Mouse (Mus musculus): ENCODE data around the gene Cad. TPM values are rescaled to one million over a fixed set of nuclear protein-coding genes. Genes with fewer than 3 reads are reported as not detected.

Gene Cad
- total and polyA plus RNA-seq, 3 experiments: 17.5 to 43.2 (median 33.1) TPM

DNA sequence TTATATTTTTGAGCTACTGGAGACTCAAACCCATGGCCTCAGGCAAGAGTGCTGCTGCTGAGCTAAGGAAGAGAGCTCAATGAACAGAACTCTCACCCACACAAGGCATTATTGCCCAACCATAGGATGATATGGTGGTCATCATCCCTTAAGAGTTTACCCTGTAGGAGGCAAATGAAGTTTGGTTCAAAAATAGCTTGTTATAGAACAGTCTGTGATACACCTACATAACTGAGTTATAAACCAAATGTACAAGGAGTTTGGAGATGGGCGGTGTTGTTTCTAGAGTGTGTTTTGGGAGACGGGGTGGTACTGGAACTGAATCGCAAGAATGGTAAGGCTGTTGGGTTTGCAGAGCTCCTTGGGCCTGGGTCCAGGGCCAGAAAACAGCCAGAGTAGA is 15.2 kb downstream of the Cad start:
- no peak for DNase-seq

DNA sequence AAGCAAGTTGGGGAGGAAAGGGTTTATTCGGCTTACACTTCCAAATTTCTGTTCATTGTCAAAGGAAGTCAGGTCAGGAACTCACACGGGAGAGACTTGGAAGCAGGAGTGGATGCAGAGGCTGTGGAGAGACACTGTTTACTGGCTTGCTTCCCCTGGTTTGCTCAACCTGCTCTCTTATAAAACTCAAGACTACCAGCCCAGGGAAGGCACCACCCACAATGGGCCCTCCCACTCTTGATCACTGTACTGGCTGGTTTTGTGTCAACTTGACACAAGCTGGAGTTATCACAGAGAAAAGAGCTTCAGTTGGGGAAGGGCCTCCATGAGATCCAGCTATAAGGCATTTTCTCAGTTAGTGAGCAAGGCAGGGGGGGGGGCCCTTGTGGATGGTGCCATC is 16.5 kb downstream of the Cad start:
- DNase-seq: no peak

- no peak for DNase-seq
Observed at GRCm38 (mm10) chr5:31071821-31072220, 17.2 kb downstream of the Cad start.

- DNase-seq: no peak
Observed at GRCm38 (mm10) chr5:31073176-31073575, 18.6 kb downstream of the Cad start.

DNA sequence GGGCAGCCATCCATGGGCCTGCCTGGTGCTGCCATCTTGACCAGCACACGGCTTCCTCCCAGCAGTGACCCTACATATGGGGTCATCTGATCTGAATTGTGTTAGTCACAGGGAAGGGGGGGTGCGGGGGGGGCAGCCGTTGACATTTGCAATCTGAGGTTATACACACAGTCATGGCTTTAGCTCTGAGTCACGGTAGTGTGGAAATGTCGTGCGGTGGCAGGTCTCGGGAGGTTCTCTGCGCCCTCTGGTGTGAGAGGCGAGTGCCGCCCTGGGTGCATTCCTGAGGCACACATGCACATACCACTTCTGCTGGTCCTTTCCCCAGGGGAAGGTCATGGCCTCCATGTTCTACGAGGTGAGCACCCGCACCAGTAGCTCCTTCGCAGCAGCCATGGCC is 21.8 kb downstream of the Cad start:
- DNase-seq: peak; percentile 80

DNA sequence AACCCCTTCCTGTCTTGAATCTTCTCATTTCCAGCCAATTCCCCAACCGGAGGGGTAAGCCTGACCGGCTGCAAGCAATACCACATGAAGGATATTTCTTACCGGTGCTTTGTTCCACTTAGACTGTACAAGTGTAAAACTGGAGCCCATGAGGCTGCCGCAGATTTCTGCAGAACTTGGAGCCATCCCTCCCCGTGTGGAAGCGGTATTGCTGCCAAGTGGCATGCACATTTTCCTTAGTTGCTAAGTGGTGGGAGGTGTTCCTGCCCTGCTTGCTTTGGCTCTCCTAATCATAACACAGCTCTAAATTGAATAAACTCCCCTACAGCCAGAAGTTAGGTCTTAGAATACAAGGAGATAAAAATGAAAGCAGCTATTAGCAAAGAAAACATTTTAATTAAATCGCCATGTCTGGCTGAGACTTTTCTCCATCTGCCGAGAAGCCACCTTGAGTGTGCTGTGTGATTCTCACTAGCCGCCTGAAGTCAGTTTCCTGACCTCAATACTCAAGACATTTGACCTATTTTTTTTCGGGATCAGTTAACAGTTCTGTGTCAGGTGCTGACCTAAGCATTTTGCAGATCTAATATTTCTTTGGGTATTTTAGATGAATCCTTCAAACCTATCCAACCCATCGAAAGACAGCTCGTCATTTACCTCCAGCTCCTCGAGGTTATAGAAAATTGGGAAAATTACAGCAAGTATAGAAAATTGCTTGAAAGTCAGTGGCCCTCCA is 25.6 kb downstream of the Cad start:
- DNase-seq: no peak

GRCm38 (mm10) chr5:31080795-31081164 is 26.2 kb downstream of the Cad start:
- no peak for DNase-seq

DNA sequence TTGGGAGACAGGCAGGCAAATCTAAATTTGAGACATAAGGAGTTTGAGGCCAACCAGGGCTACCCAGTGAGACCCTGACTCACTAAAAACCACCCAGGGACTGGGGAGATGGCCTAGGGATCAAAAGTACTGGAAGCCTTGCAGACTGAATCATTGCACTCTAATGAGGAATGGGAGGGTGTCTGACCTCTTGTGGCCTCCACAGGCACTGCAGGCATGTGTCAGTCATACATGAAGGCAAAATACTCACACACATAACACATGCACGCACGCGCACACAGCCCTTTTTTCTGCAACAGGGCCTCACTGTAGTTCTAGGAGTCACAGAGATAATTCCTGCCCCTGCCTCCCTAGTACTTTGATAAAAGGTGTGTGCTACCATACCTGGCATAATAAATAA is 26.8 kb downstream of the Cad start:
- DNase-seq: peak; percentile 45

- peak; percentile 55 for DNase-seq
Observed at GRCm38 (mm10) chr5:31082355-31082754, 27.8 kb downstream of the Cad start.

GRCm38 (mm10) chr5:31082935-31083625 is 28.5 kb downstream of the Cad start:
- DNase-seq: no peak

GRCm38 (mm10) chr5:31083949-31084348 is 29.4 kb downstream of the Cad start:
- no peak for DNase-seq

GRCm38 (mm10) chr5:31086606-31087005 is 32.0 kb downstream of the Cad start:
- DNase-seq: no peak

GRCm38 (mm10) chr5:31087131-31087530 is 32.6 kb downstream of the Cad start:
- no peak for DNase-seq

DNA sequence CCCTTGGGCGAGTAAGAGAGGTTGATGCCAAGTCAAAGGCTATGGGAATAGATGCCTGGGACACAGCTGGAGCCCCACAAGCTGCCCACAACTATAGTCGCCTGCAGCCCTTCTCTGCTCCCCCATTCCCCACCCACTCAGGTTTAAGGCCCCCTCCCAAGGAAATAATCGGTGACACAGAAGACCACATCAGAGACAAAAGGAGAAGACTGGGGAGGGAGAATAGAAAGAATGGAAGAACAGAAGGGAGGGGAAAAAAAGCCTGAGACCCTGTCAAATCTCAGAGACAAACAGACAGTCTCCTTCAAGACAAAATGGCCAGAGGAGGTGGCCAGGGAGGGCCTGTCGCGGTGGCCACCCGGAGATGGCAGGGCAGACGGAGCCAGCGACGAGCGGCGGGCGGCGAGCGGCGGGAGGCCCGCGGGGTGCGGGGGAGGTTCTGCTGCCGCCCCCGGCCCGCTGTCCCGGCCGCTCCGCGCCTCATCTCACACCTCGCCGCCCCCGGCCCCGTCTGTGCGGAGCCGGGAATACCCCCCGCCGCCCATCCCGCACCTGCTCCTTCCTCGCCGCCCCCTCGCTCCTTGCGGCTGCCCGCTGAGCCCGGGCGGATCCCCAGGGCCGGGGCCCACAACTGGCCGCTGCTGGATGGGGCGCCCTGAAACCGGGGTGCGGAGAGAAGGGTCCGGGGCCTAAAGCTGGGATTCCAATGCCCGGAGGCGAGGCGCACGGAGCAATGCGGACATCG is 37.8 kb downstream of the Cad start:
- no peak for DNase-seq

- DNase-seq: peak; percentile 72
Observed at GRCm38 (mm10) chr5:31093151-31094041, 38.8 kb downstream of the Cad start.

DNA sequence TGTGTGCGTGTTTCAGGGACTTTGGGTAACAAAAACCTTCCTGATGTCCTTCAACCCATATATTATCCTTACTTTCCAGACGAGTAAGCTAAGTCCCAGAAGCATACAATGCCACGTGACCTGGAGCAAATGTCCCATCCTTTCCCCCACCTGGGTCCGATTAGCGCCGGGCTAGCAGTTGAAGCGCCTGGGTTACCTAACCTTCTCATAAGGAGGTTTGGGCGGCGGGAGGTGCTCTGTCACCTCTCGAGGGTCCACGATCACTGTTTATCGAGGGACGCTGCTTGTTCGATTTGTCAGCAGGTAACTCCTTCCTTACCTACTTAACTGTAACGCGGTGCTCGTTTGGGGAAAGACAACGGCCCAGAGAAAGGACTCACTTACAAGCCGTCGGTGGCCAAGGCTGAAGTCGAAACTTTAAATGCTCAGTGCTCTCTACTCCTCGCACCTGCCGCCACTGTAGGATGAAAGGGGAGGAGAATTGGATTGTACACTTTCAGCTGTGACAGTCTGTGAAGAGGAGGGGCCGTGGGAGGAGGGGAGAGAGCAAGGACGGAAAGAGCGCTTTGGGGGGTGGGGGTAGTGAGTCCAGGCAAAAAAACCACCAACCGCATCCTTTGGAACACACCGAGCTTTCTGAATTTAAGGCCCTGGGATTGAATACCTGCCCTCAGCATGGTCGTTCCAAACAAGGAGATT is 39.7 kb downstream of the Cad start:
- no peak for DNase-seq

DNA sequence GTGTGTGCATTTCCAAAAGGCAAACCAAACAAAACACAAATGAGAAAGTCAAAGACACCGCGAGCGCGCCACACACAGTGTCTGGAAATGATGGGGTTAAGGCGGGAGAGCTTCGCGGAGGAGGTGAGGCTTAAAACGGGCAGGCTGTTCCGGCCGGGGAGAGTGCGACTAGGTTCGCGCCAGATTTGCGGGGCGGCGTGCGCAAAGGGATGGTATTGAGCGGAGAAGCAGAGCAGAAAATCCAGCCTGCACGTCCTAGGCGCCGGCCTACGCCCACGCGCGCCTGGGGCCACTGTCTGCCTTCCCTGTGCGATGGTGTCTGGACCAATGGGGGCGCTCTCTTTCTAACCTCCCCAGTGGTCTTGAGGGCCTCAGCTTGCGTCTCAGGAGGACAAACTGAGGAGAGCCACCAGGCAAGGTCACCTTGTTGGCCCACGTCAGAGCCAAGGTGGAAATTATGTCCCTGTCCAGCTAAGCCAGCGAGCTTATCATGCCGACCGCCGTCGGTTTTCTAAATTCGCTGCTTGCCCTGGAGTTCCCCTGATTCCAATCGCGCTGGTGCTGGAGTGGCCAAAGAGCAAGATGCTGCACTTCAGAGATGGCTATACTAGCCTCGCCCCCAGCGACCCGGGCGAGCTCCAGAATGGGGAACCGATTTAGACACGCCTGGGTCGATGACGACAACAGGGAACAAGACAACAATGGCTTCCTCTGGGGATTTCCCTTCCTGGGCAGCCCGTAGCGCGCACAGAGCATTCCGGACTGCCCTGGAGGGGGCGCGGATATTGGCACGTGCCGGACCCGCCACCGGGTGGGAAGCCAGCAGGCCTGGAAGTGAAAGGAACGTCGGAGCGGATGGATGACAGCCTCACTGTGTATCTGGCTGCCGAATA is 40.5 kb downstream of the Cad start:
- DNase-seq: peak; percentile 68

GRCm38 (mm10) chr5:31095711-31096480 is 41.3 kb downstream of the Cad start:
- DNase-seq: no peak

GRCm38 (mm10) chr5:31105814-31106335 is 51.3 kb downstream of the Cad start, which contains the start of gene Dnajc5g:
TSS of gene Dnajc5g (plus strand) at chr5:31106285.
- no peak for DNase-seq

Measured in adrenal gland, adult 2 months (tissue).